Mouse (Mus musculus) c-Kit-positive CD71-negative TER-119-negative erythroid progenitor cells, embryonic 14.5 days (primary cell): ENCODE data around the gene Atp5b.

ENCODE experiments used
- DNase-seq: peaks from one replicate; pipeline ENCODE4 v3.0.0-alpha.2; 2013; ENCODE audit warnings: low read depth

Gene Atp5b

DNA sequence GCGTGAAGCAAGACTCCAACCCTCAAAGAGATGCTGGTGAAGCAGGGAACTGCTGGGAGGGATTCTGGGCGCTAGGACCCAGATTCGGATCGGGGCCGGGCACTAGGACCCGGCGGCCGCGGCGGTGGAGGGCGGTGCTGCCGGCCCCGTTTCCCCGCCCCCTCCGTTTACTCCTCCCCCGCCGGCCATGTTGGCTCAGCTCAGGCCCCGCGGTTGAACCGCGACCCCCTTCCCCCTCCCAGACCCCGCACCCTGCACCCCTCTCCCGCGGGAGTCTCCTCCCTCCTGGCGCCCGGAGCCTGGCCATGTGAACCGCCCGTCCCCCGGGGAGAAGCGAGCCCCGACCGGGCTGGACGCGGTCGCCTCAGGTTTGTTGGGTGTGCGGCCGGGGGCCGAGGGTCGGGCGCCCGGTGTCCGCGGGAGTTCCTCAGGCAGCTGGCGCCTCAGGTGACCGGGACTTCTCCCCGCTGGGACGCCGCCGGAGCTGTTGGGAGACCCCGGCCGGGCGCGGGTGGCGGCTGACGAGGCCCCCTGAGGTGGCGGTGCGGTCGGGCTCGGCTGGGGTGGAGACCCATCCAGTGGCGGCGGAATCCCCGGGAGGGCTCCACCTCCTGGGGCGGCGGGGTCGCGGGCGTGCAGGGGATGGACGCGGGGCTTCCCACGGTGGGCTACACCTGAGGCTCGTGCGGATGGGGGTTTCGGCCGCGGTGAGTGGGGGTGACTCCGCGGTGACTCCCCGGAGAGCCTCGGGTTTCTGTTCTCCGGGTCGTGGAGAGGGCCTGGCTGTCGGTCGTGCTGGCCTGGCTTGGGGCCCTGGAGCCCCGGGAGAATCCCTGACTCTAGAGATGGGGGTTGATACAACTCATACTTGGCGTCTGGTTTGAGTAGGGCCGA, 13.9 kb downstream of the Atp5b start:
- peak; percentile 70 for DNase-seq

DNA sequence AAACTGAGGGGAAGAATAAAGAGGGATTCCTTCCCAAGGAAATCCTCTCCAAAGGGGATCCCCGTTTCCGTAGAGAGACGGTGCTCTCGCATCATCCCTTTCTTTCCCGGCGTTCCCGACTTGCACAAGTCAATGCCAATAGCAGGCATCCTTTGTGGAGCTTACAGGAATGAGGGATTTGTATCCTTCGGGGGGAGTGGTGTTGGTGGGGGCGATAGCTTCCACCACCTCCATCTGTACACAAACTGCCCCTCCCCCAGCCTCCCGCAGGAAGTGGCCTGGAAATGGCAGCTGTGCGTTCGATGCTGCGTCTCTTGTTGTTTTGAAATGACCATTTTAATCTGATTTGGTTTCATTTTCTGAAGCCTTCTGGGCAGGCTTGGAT, 14.5 kb downstream of the Atp5b start:
- DNase-seq, result no peak

DNA sequence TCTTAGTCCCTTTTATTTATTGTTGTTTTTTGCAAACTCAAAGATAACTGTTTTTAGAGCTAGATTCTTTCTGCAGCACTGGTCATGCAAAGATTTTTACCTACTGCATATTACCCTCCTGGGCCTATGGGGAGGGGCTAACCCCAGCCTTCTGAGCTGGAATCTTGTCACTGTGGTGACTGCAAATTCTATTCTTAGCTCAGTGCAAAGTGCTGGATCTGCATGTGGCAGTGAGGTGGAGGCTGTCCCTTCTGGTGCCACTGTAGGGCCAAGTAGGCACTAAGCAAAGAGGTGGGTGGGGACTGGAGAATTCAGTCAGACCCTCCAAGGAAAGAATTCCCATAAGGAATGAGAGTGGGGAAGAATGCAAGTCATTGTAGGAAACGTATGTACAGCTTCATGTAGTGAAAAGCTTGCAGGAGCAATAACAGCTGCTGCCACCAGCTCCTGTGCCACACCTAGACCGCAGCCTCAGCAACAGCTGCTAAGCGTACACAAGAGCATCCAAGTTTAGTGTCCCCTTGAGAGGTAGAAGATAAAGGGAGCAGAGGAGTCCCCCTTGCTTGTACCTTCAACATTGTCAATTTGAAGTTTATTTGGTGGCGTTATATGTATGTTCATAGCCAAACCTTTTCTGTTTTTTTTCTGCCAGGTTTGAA, 27.2 kb downstream of the Atp5b start:
- no peak for DNase-seq

DNA sequence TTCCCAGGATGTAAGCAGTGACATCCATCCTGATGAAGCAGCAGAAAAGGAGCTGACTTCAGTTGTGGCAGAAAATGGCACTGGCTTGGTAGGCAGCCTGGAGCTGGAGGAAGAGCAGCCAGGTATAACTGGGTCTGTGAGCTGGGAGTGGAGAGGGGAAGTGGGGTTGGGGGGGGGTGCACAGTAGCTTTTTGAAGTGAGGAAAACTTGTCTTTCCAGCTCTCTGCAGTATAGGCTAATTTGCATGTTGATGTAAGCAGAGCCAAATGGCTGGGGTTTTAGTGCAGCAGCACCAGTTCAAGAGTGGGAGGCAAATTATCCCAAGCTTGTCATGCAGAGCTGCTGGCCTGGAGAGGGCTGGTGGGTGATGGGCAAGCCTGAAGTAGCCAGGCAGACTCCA, 28.2 kb downstream of the Atp5b start:
- DNase-seq, result no peak

DNA sequence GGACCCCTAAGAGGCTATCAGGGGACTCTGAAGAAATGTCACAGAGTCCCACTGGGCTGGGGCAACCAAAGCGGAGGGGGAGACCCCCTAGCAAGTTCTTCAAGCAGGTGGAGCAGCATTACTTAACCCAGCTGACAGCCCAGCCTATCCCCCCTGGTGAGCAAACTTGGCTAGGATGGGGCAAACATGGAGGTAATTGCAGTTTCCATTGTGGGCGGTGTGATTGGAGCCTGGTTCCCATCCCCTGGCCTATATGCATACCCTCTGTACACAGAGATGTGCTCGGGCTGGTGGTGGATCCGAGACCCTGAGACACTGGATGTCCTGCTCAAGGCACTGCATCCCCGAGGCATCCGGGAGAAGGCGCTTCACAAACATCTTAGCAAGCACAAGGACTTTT, 40.8 kb downstream of the Atp5b start:
- no peak for DNase-seq

DNA sequence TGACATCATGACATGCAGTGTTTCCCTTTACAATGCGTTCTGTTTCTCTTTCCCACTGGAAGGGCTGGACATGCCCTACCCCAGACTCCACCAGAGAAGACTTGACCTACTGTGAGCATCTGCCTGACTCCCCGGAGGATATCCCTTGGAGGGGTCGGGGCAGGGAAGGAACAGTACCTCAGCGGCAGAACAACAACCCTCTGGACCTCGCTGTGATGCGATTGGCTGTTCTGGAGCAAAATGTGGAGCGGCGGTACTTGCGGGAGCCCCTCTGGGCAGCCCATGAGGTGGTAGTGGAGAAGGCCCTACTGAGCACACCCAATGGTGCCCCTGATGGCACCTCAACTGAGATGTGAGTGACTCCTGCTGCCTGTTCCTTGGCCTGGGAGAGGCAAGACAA, 41.8 kb downstream of the Atp5b start:
- DNase-seq, result no peak

DNA sequence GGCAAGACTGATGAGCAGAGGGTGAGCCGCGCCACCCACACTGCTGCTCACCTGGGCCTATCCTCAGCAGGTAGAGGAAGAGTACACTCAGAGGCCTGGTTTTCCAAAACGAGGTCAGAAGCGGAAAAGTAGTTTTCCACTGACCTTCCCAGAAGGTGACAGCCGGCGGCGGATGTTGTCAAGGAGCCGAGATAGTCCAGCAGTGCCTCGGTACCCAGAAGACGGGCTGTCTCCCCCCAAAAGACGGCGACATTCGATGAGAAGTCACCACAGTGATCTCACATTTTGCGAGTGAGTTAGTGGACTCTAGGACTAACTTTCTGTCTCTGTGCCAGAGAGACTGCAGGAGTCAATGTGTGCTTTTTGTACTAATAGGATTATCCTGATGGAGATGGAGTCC, 42.9 kb downstream of the Atp5b start:
- DNase-seq, result no peak

DNA sequence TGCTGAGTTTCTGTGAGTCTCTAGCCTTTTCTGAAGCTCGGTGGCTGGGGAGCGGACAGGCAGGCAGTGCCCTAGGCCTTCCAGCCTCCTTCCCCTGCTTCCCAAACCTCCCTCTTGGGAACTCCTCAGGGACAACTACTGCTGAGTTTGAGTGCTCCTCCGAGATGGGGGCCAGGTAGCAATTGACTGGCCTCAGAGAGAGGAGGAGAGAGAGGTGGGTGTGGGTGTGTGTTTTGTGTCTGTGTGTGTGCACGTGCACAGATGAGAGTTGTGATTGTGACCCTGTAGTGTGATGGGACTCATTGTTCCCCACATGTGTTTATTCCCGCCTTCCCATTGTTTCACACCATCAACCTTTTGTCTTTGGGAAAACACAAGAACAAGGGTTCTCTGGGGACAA, 44.4 kb downstream of the Atp5b start:
- DNase-seq, result no peak

DNA sequence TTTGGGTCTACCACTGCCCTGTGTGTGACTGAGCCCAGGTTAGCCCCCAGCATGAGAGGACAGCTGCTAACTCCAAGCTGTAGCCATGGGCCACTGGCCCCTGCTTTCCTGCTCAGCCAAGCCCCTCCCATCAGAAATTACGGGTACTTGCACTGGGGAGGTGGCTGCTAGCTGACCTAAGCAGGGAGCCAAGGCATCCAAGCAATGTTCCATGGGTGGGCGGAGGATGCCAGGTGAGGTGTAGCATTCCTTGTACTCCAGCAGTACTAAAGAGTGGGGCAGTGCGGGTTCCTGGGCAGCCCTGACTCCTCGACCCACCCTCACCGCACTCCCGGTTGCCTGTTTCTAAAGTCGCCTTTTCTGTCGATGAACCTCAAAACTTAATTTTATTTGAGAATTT, 45.1 kb downstream of the Atp5b start:
- DNase-seq, result no peak

DNA sequence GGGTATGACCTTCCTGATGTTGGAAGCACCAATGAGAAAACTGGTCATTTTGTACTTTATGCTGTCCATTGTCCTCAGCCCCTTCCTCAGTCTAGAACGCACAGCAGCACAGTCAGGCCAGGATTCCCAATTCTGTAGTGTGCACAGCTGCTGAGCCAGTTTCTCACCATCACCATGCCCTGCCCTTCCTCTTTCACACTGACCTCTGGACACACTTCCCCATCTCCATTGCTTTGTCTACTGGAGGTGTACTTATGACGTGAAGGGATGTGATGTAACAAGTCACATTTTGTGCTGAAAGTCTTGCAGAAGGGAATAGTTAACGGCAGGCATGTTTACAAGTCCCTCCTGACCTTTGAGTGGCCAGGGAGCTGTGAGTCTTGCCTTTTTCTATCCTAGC, 48.2 kb downstream of the Atp5b start:
- DNase-seq, result no peak

DNA sequence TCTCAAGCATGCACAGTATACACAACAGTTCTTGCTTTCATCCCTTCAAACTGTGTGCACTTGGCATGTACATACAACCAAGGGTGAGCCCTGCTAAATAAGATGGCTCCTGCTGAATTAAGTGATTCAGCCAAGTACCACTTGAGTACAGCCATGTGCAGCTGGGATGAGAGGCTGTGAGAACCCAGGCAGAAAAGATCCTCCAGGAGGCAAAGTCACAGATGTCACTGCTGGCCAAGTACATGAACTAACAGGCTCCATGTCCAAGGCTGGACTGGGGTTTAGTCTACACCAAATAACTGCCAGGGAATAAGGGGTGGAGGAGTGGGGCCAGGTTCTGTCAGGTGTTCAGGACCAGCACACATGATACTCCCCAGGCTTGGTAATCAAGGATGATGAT, 48.7 kb downstream of the Atp5b start:
- no peak for DNase-seq

DNA sequence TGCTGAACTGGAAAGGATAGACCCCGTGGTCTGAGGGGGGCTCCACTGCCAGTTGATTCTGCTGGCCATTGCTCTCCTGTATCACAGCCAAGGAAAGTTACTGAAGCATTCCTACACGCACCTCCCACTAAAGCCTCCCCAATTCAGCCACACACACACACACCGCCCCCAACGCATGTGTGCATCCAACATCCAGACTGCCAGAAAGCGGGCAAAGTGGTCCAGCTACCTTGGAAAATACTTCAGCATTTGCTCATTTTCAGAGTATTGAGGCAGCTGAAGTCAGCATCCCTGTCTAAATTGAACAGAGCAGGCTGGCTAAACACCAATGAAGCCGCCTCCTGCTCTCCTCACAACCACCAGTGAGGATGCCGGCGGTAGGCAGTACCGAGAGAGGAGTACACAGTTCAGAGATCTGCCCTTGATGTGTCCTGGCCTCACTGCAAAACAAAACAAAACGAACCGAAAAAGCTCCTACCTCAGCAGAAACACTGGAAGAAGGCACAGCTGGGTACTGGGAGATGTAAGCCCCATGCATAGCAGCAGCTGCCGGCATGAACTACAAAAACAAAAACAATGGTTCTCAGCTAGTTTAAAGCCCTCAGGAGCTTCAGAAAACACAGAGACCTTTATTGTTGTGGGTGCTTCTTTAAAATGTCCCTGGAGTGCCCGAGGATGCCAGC, 50.7 kb downstream of the Atp5b start:
- DNase-seq, result no peak

DNA sequence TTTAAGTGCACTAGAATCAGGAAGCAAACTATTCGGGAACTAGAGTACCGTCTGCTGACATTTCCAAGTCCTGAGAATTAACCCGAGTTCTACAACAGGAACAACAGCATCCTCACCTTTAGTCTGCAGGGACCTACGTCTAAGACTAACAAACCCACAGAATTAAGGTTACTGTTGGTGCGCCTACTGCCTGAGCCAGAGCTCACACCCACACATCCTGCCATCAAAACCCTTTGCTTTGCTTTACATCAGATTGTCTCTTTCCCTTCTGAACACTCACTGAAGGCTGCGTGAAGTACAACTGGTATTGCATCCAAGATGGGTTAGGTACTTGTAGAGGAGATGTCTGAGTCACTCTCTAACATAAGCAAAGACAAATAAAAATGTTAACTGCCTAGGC, 52.3 kb downstream of the Atp5b start:
- DNase-seq, result no peak
